Mouse (Mus musculus) heart, postnatal 0 days (tissue): Measurements from ENCODE around the gene Smad3.

Experiments used
- CTCF ChIP-seq: IDR thresholded peaks from 2 replicates; pipeline ENCODE4 v1.5.1; 2016; ENCODE audit warnings: antibody characterized with exemption, control low read depth, low read depth
- EP300 ChIP-seq: IDR thresholded peaks from 2 replicates; pipeline ENCODE4 v1.6.1; 2016; ENCODE audit warnings: antibody characterized with exemption, low read depth

DNA sequence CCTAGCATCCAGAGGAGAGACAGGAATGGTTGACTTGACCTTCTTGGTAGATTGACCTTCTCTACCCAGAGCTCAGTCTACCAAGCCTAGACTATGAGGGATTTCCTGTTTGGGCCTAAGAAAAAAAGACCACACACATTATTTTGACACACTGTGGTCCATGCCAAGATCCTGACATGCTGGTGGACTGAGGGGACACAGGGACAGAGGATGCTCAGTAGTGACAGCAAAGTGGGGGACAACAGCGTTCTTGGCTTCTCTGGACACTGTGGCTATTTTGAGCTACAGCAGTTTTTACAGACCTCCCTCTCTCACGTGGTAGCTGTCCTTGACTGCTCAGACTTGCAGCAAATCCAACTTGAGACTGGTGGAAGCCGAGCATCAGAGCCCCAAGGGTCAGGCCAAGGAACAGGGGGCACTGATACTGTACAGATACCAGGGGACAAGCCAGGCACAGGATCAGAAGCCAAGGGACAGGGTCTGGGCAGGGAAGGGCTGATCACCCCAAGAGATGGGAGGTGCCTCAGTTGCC is 40.3 kb downstream of the Smad3 start:
- TF ChIP-seq EP300 = no peak
- TF ChIP-seq CTCF = no peak
